Mouse (Mus musculus): ENCODE data around the gene Ryr3. TPM values are rescaled to one million over a fixed set of nuclear protein-coding genes. Genes with fewer than 3 reads are reported as not detected.

The Ryr3 gene
- polyA plus RNA-seq, 2 experiments: under 0.01 TPM; not detected in 1

DNA sequence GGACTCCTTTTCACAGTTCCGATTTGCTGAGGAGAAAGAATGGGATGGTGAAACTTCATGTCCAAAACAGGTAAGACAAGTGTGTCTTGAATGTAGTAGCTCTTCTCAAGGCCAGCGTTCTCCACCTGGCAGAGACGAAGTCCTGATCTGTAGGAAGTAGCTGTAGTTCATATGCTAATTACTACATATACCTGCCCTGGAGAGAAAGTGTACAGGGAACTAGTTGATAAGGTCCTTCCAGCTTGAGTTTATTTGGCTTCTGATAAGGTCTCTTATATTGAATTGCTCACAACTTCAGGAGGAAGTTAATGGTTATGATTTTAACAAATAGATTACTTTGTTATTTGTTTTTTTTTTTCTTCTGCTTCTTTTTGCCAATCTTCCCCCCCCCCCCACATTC lies 591.7 kb downstream of the Ryr3 start:
- ATAC-seq (ENCODE audit: insufficient read depth): no peak
- no peak overlapping the region for H3K9ac ChIP-seq (replicated peaks)
- 63% methylated on average over 3 of the region's 3 CpGs for WGBS (ENCODE audit: insufficient replicate concordance)

DNA sequence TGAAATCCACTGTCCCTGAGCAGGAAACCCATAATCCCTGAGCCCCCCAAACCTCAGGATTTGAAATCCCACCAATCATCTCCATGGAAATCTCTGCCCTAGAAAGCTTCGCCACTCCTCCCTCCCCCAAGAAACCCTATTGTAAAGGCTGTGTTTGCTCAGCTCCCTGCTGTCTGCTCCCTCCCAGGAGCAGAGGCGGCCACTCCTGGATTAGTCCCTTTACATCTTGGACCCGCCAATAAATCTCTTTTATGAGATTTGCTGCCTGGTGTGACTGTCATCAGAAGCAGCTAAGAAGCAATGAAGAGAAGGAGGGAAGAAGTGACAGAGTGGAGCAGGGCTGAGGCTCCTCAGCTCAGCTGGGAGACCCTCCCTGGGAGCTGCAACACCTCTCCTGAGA lies 599.7 kb downstream of the Ryr3 start:
- DNase-seq (ENCODE audit: low read depth in 3 of 3, low spot score in 3 of 3): no peak
- TF ChIP-seq CTCF (IDR thresholded peaks at IDR 0.05; ENCODE audit: low read depth) (no peak), EP300 (IDR thresholded peaks at IDR 0.05; ENCODE audit: low read depth) (no peak)

More for the DNA sequence above, 591.7 kb downstream of the Ryr3 start:
- Histone ChIP-seq H3K4me2 (ENCODE audit: low read depth) (no peak overlapping the region), H3K36me3 (replicated peaks; ENCODE audit: control insufficient read depth, insufficient read depth, low read depth) (no peaks in the 10 kb centered on the region), H3K9me3 (ENCODE audit: control insufficient read depth, low read length) (no peaks in the 10 kb centered on the region), H3K4me3 (ENCODE audit: insufficient read depth in 1 of 2, low read depth in 2 of 2, low read length in 2 of 2) (no peak overlapping the region), H3K27ac (no peak overlapping the region), H3K4me1 (replicated peaks; ENCODE audit: control insufficient read depth in 2 of 2, insufficient read depth in 2 of 2, low read length in 1 of 2) (no peaks in the 10 kb centered on the region), H3K27me3 (ENCODE audit: control insufficient read depth, insufficient read depth, low read length) (no peaks in the 10 kb centered on the region)
- TF ChIP-seq CTCF (IDR thresholded peaks at IDR 0.05; ENCODE audit: low read depth) (no peak), EP300 (IDR thresholded peaks at IDR 0.05; ENCODE audit: low read depth) (no peak)
- no peak for DNase-seq (ENCODE audit: low read depth in 3 of 3, low spot score in 3 of 3)

GRCm38 (mm10) chr2:112614375-112614774 lies 602.5 kb downstream of the Ryr3 start:
- Histone ChIP-seq H3K36me3 (replicated peaks; ENCODE audit: control insufficient read depth, insufficient read depth, low read depth) (no peaks in the 10 kb centered on the region), H3K4me1 (replicated peaks; ENCODE audit: control insufficient read depth in 2 of 2, insufficient read depth in 2 of 2, low read length in 1 of 2) (no peaks in the 10 kb centered on the region), H3K9ac (replicated peaks) (no peak overlapping the region), H3K4me2 (ENCODE audit: low read depth) (no peak overlapping the region), H3K9me3 (ENCODE audit: control insufficient read depth, low read length) (no peaks in the 10 kb centered on the region), H3K27ac (no peak overlapping the region), H3K4me3 (ENCODE audit: insufficient read depth in 1 of 2, low read depth in 2 of 2, low read length in 2 of 2) (no peak overlapping the region), H3K27me3 (ENCODE audit: control insufficient read depth, insufficient read depth, low read length) (no peaks in the 10 kb centered on the region)
- TF ChIP-seq EP300 (IDR thresholded peaks at IDR 0.05; ENCODE audit: low read depth) (no peak), CTCF (IDR thresholded peaks at IDR 0.05; ENCODE audit: low read depth) (no peak)
- 76% methylated on average over 7 of the region's 7 CpGs for WGBS (ENCODE audit: insufficient replicate concordance)
- DNase-seq (ENCODE audit: low read depth in 3 of 3, low spot score in 3 of 3) (no peak), ATAC-seq (ENCODE audit: insufficient read depth) (no peak)

More for the DNA sequence above, 599.7 kb downstream of the Ryr3 start:
- no peak overlapping the region for H3K27ac ChIP-seq
- no peak overlapping the region for H3K4me2 ChIP-seq (ENCODE audit: low read depth)
- WGBS (ENCODE audit: insufficient replicate concordance): 54% methylated on average over 3 of the region's 3 CpGs
- no peak for ATAC-seq (ENCODE audit: insufficient read depth)
- H3K4me1 ChIP-seq (replicated peaks; ENCODE audit: control insufficient read depth in 2 of 2, insufficient read depth in 2 of 2, low read length in 1 of 2): no peaks in the 10 kb centered on the region
- H3K9ac ChIP-seq (replicated peaks): no peak overlapping the region
- no peaks in the 10 kb centered on the region for H3K36me3 ChIP-seq (replicated peaks; ENCODE audit: control insufficient read depth, insufficient read depth, low read depth)
- no peaks in the 10 kb centered on the region for H3K27me3 ChIP-seq (ENCODE audit: control insufficient read depth, insufficient read depth, low read length)
- no peaks in the 10 kb centered on the region for H3K9me3 ChIP-seq (ENCODE audit: control insufficient read depth, low read length)
- no peak overlapping the region for H3K4me3 ChIP-seq (ENCODE audit: insufficient read depth in 1 of 2, low read depth in 2 of 2, low read length in 2 of 2)

DNA sequence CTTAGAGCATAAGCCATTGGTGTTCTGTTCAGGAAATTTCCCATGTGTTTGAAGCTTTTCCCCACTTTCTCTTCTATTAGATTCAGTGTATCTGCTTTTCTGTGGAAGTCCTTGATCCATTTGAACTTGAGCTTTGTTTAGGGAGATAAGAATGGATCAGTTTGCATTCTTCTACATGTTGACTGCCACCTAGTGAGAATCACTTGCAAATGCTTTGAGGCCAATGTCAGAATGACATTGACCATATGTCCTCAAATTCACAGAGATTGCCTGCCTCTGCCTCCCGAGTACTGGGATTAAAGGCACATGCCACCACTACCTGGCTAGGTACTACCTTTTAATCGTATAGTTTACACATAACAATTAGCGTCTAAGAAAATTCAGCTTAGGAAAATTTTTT lies 604.3 kb downstream of the Ryr3 start:
- Histone ChIP-seq H3K27me3 (ENCODE audit: control insufficient read depth, insufficient read depth, low read length) (no peaks in the 10 kb centered on the region), H3K4me3 (ENCODE audit: insufficient read depth in 1 of 2, low read depth in 2 of 2, low read length in 2 of 2) (no peak overlapping the region), H3K36me3 (replicated peaks; ENCODE audit: control insufficient read depth, insufficient read depth, low read depth) (no peaks in the 10 kb centered on the region), H3K27ac (no peak overlapping the region), H3K4me1 (replicated peaks; ENCODE audit: control insufficient read depth in 2 of 2, insufficient read depth in 2 of 2, low read length in 1 of 2) (no peaks in the 10 kb centered on the region), H3K4me2 (ENCODE audit: low read depth) (no peak overlapping the region), H3K9me3 (ENCODE audit: control insufficient read depth, low read length) (no peaks in the 10 kb centered on the region), H3K9ac (replicated peaks) (no peak overlapping the region)
- no peak for DNase-seq (ENCODE audit: low read depth in 3 of 3, low spot score in 3 of 3)
- TF ChIP-seq CTCF (IDR thresholded peaks at IDR 0.05; ENCODE audit: low read depth): peak; percentile 26; the same call in 1 of the 2 replicates
- TF ChIP-seq EP300 (IDR thresholded peaks at IDR 0.05; ENCODE audit: low read depth): no peak
- no peak for ATAC-seq (ENCODE audit: insufficient read depth)
- 59% methylated on average over 3 of the region's 3 CpGs for WGBS (ENCODE audit: insufficient replicate concordance)

- Histone ChIP-seq H3K4me1 (replicated peaks; ENCODE audit: control insufficient read depth in 2 of 2, insufficient read depth in 2 of 2, low read length in 1 of 2) (no peaks in the 10 kb centered on the region), H3K36me3 (replicated peaks; ENCODE audit: control insufficient read depth, insufficient read depth, low read depth) (no peaks in the 10 kb centered on the region), H3K9me3 (ENCODE audit: control insufficient read depth, low read length) (no peaks in the 10 kb centered on the region), H3K27ac (no peak overlapping the region), H3K4me3 (ENCODE audit: insufficient read depth in 1 of 2, low read depth in 2 of 2, low read length in 2 of 2) (no peak overlapping the region), H3K9ac (replicated peaks) (no peak overlapping the region), H3K4me2 (ENCODE audit: low read depth) (no peak overlapping the region), H3K27me3 (ENCODE audit: control insufficient read depth, insufficient read depth, low read length) (no peaks in the 10 kb centered on the region)
- ATAC-seq (ENCODE audit: insufficient read depth) (no peak), DNase-seq (ENCODE audit: low read depth in 3 of 3, low spot score in 3 of 3) (no peak)
- TF ChIP-seq CTCF (IDR thresholded peaks at IDR 0.05; ENCODE audit: low read depth): no peak
- TF ChIP-seq EP300 (IDR thresholded peaks at IDR 0.05; ENCODE audit: low read depth): no peak
- 72% methylated on average over 3 of the region's 3 CpGs for WGBS (ENCODE audit: insufficient replicate concordance)
These were observed 610.4 kb downstream of the Ryr3 start for GRCm38 (mm10) chr2:112606536-112606935.
